Mouse (Mus musculus) neural tube, embryonic 11.5 days (tissue): ENCODE measurements around the gene Txndc11. TPM values are rescaled to one million over a fixed set of nuclear protein-coding genes. Genes with fewer than 3 reads are reported as not detected.

ENCODE experiments used
- ATAC-seq: fragments of 200-750 bp; cut with Nextera tagmentation; 2 replicates; pipeline ENCODE4 v1.8.0; 2017; ENCODE audit warnings: moderate number of reproducible peaks, mild to moderate bottlenecking, moderate TSS enrichment, moderate library complexity; ENCODE audit not compliant: insufficient read depth, low FRiP score, low TSS enrichment
- DNase-seq: peaks from one replicate; pipeline ENCODE4 v3.0.0-alpha.2; 2015; ENCODE audit warnings: low spot score
- H3K27ac ChIP-seq: fragments of 300-500 bp; sonication (generic); 2 replicates; pipeline ENCODE4 v1.5.1; 2014; ENCODE audit warnings: low read depth, mild to moderate bottlenecking, low read length
- H3K27me3 ChIP-seq: fragments of 300-500 bp; sonication (generic); 2 replicates; pipeline ENCODE4 v1.6.1; 2014; ENCODE audit warnings: mild to moderate bottlenecking, low read length, mixed read lengths; ENCODE audit not compliant: control insufficient read depth, insufficient read depth
- H3K36me3 ChIP-seq: fragments of 300-500 bp; sonication (generic); 2 replicates; pipeline ENCODE4 v1.6.1; 2014; ENCODE audit warnings: mild to moderate bottlenecking, low read length, moderate library complexity, mixed read lengths; ENCODE audit not compliant: control insufficient read depth, insufficient read depth
- H3K4me1 ChIP-seq: fragments of 300-500 bp; sonication (generic); 2 replicates; pipeline ENCODE4 v1.6.1; 2014; ENCODE audit warnings: low read length, mixed read lengths; ENCODE audit not compliant: control insufficient read depth, insufficient read depth
- H3K4me2 ChIP-seq: fragments of 300-500 bp; sonication (generic); 2 replicates; pipeline ENCODE4 v1.6.1; 2014; ENCODE audit warnings: low read depth, mild to moderate bottlenecking, moderate library complexity
- H3K4me3 ChIP-seq: fragments of 300-500 bp; sonication (generic); 2 replicates; pipeline ENCODE4 v1.5.1; 2014; ENCODE audit warnings: low read depth, low read length
- H3K9ac ChIP-seq: fragments of 300-500 bp; sonication (generic); 2 replicates; pipeline ENCODE4 v1.6.1; 2014; ENCODE audit warnings: mild to moderate bottlenecking, low read length
- H3K9me3 ChIP-seq: fragments of 300-500 bp; sonication (generic); 2 replicates; pipeline ENCODE4 v1.6.1; 2016; ENCODE audit warnings: low read length; ENCODE audit not compliant: control insufficient read depth
- WGBS: fragments of 180-500 bp; shearing (Covaris S2); extraction: QIAGEN DNeasy Blood & Tissue Kit; methylation state at CpG from one replicate; pipeline ENCODE4 v1.1.7; 2014; 5-methylcytosine and 5-hydroxymethylcytosine counted together
- polyA plus RNA-seq: library from polyadenylated mRNA; unstranded; fragments of >200 nt; fragmentation: Nextera tagmentation; extraction: Ambion mirVana; gene quantifications from 2 replicates; pipeline ENCODE4 v1.2.1, GENCODE M21; 2014

Txndc11 gene
- polyA plus RNA-seq, 1 experiment from 2014 or later = 32.5 TPM

GRCm38 (mm10) chr16:11125371-11125770 is 9.1 kb downstream of the Txndc11 start:
- no peak overlapping the region for H3K9ac ChIP-seq
- no peak for DNase-seq
- no peaks in the 10 kb centered on the region for H3K9me3 ChIP-seq
- no peaks in the 10 kb centered on the region for H3K27me3 ChIP-seq
- no peak overlapping the region for H3K27ac ChIP-seq
- WGBS = 89% methylated on average over 2 of the region's 2 CpGs
- H3K4me2 ChIP-seq = no peak overlapping the region
- no peaks in the 10 kb centered on the region for H3K4me1 ChIP-seq
- ATAC-seq = no peak
- no peak overlapping the region for H3K4me3 ChIP-seq
- no peaks in the 10 kb centered on the region for H3K36me3 ChIP-seq

GRCm38 (mm10) chr16:11124110-11124509 is 10.3 kb downstream of the Txndc11 start:
- Histone ChIP-seq H3K27ac (no peak overlapping the region), H3K36me3 (no peaks in the 10 kb centered on the region), H3K9me3 (no peaks in the 10 kb centered on the region), H3K27me3 (no peaks in the 10 kb centered on the region), H3K4me2 (no peak overlapping the region), H3K9ac (no peak overlapping the region), H3K4me3 (no peak overlapping the region), H3K4me1 (no peaks in the 10 kb centered on the region)
- ATAC-seq (no peak), DNase-seq (no peak)
- WGBS = 75% methylated on average over 1 of the region's 1 CpGs

GRCm38 (mm10) chr16:11122625-11123024 is 11.8 kb downstream of the Txndc11 start:
- Histone ChIP-seq H3K4me2 (no peak overlapping the region), H3K4me1 (no peaks in the 10 kb centered on the region), H3K27ac (no peak overlapping the region), H3K4me3 (no peak overlapping the region), H3K27me3 (no peaks in the 10 kb centered on the region), H3K36me3 (peaks cover 2% of the 10 kb centered on the region; the same call in 1 of the 2 replicates), H3K9me3 (no peaks in the 10 kb centered on the region), H3K9ac (no peak overlapping the region)
- ATAC-seq (no peak), DNase-seq (no peak)
- 88% methylated on average over 2 of the region's 2 CpGs for WGBS

GRCm38 (mm10) chr16:11109198-11109740 is 25.2 kb downstream of the Txndc11 start:
- Histone ChIP-seq H3K4me1 (no peaks in the 10 kb centered on the region), H3K9me3 (no peaks in the 10 kb centered on the region)
- 78% methylated on average over 4 of the region's 4 CpGs for WGBS

GRCm38 (mm10) chr16:11104905-11105304 is 29.5 kb downstream of the Txndc11 start:
- Histone ChIP-seq H3K4me2 (no peak overlapping the region), H3K27me3 (no peaks in the 10 kb centered on the region), H3K27ac (no peak overlapping the region), H3K4me3 (no peak overlapping the region), H3K4me1 (no peaks in the 10 kb centered on the region), H3K9ac (no peak overlapping the region), H3K36me3 (no peaks in the 10 kb centered on the region), H3K9me3 (no peaks in the 10 kb centered on the region)
- ATAC-seq (no peak), DNase-seq (no peak)
- WGBS = 85% methylated on average over 1 of the region's 1 CpGs

More at GRCm38 (mm10) chr16:11109198-11109740, 25.2 kb downstream of the Txndc11 start:
- ATAC-seq (no peak), DNase-seq (no peak)
- Histone ChIP-seq H3K27ac (no peak overlapping the region), H3K4me3 (no peak overlapping the region), H3K36me3 (no peaks in the 10 kb centered on the region), H3K4me2 (no peak overlapping the region), H3K27me3 (no peaks in the 10 kb centered on the region), H3K9ac (no peak overlapping the region)

GRCm38 (mm10) chr16:11097301-11097700 is 37.1 kb downstream of the Txndc11 start:
- H3K27ac ChIP-seq = no peak overlapping the region
- 91% methylated on average over 3 of the region's 3 CpGs for WGBS
- no peak for ATAC-seq
- no peak overlapping the region for H3K4me3 ChIP-seq
- H3K4me2 ChIP-seq = no peak overlapping the region
- H3K27me3 ChIP-seq = no peaks in the 10 kb centered on the region
- no peak overlapping the region for H3K9ac ChIP-seq
- no peaks in the 10 kb centered on the region for H3K36me3 ChIP-seq
- no peak for DNase-seq
- no peaks in the 10 kb centered on the region for H3K4me1 ChIP-seq
- H3K9me3 ChIP-seq = no peaks in the 10 kb centered on the region

- 95% methylated on average over 13 of the region's 13 CpGs for WGBS
Observed at GRCm38 (mm10) chr16:11093717-11094386, 40.6 kb downstream of the Txndc11 start.

DNA sequence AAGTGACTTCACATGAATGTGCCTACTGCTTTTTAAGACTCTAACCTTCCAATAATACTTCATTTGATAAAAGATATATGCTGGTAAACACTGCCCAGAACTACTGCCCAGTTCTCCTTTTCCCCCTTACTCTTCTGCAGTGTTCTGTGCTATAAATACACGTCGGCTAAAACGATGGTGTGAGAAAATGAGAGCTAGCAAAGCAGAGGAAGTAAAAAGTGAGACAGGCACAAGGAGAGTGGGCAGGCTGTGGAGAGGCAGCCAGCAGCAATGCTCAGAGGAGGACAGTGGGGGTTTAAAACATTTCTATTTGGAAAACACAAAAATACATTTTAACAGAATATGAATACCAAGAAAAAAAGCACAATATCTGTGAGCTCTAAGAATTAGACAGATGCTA is 41.9 kb downstream of the Txndc11 start:
- DNase-seq (no peak), ATAC-seq (no peak)
- no peak overlapping the region for H3K4me3 ChIP-seq
- 85% methylated on average over 3 of the region's 3 CpGs for WGBS
- H3K4me2 ChIP-seq = no peak overlapping the region
- no peaks in the 10 kb centered on the region; the same call in 1 of the 2 replicates for H3K36me3 ChIP-seq
- no peak overlapping the region for H3K9ac ChIP-seq
- H3K27me3 ChIP-seq = no peaks in the 10 kb centered on the region
- no peak overlapping the region for H3K27ac ChIP-seq
- no peaks in the 10 kb centered on the region for H3K9me3 ChIP-seq
- H3K4me1 ChIP-seq = no peaks in the 10 kb centered on the region

More at GRCm38 (mm10) chr16:11093717-11094386, 40.6 kb downstream of the Txndc11 start:
- Histone ChIP-seq H3K27me3 (no peaks in the 10 kb centered on the region), H3K4me2 (no peak overlapping the region), H3K9ac (no peak overlapping the region), H3K4me1 (no peaks in the 10 kb centered on the region), H3K27ac (no peak overlapping the region), H3K36me3 (no peaks in the 10 kb centered on the region), H3K9me3 (no peaks in the 10 kb centered on the region), H3K4me3 (no peak overlapping the region)
- DNase-seq (no peak), ATAC-seq (no peak)

DNA sequence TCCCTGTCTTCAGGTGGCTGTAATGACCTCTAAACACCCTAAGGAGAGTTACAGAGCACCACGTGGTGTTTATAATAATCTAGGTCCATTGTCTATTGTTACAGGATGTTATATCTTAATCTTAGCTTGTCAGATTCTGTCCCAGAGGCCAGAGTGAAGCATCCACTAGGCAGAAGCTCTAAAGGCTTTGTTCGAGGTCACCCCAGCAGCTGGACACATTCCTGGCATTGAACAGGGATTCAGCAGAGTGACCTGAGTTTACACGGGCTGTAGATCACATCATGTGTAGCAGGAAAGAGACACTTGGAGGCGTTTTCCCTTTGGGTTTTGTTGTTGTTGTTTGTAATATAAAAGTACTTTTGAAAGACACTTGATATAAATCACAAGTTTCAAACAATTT is 42.4 kb downstream of the Txndc11 start:
- Histone ChIP-seq H3K4me2 (no peak overlapping the region), H3K9ac (no peak overlapping the region), H3K27ac (no peak overlapping the region), H3K36me3 (no peaks in the 10 kb centered on the region; the same call in 1 of the 2 replicates), H3K9me3 (no peaks in the 10 kb centered on the region), H3K4me3 (no peak overlapping the region), H3K27me3 (no peaks in the 10 kb centered on the region), H3K4me1 (no peaks in the 10 kb centered on the region)
- no peak for DNase-seq
- no peak for ATAC-seq
- whole genome bisulfite sequencing = 76% methylated on average over 4 of the region's 4 CpGs
